Mouse (Mus musculus): ENCODE data around the gene Pdcd2l.
"Not testable (repeated sequence)": the region's sequence is repeated elsewhere in the genome, so short reads cannot be mapped to it uniquely, and the experiment has no call there.

Gene Pdcd2l

DNA sequence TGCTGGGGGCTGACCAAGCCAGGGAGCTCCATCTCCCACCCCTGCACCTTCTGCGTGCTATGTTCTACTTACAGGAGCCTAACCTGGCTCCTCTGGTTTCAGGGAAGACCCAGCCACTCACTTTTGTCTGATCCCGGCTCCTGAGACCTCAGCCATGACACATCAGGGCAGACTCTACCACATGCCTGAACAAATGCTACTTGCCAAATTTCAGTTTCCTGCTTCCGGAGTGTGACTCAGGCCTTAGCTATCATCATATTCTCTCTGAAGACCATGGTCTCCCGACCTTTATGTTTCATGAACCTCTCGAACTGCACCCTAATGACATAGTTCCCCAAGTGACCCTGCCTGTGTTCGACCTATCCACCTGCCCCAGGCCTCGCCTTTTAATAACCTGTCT lies 16.8 kb upstream of the Pdcd2l start:
- no peak for DNase-seq (ENCODE audit: extremely low spot score)

DNA sequence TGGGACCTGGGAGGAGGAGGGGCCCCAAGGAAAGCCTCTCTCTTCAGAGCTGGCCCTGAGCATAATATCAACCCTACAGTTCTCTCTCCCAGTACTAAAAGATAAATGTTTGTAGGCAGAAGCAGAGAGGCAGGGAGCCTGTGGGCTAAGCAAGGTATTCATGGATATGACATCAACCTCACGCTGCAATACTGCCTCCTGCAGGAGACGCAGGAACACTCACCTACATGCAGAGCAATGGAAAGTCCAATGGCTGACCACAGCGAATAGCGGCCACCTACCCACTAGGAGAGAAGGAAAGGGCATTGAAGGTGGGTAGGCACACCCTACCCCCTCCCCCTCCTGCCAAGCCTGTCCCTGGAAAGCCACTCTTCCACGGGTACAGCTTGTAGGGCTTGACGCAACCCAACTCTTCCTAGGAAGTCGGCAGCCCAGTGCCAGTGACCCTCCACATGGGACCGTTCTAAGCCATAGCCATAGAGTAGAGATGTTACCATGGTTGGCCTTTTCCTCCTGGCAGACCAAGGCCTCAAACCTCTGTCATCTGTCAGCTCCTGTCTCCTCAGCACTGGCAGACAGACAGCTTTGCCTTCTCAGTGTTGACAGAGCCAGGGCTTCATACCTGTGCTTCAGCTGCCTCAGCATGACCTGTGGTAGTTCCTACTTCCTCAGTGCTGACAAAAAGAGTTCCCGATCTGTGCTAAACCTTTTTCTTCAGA lies 11.7 kb upstream of the Pdcd2l start:
- no peak for DNase-seq (ENCODE audit: extremely low spot score)

- no peak for DNase-seq (ENCODE audit: extremely low spot score)
These were observed 9.9 kb upstream of the Pdcd2l start for GRCm38 (mm10) chr7:34206331-34206730.

GRCm38 (mm10) chr7:34202147-34202546 lies 5.7 kb upstream of the Pdcd2l start:
- not testable (repeated sequence) for DNase-seq (ENCODE audit: extremely low spot score)

DNA sequence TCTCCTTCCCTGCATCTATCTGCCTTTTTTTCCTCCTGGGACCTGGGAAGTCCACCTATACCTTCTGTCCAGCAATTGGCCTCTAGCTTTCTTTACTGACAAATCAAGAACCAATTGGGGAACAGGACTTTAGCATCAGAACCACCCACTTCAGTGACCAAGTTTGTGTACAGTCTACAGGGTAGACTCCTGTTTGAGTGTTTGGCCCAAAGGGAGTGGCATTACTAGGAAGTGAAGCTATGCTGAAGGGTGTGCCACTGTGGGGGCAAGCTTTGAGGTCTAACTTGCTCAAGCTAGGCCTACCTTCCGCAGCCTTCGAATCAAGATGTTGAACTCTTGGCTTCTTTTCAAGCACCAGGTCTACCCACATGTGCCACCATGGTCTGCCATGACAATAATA lies 4.4 kb upstream of the Pdcd2l start:
- DNase-seq (ENCODE audit: extremely low spot score): no peak

DNA sequence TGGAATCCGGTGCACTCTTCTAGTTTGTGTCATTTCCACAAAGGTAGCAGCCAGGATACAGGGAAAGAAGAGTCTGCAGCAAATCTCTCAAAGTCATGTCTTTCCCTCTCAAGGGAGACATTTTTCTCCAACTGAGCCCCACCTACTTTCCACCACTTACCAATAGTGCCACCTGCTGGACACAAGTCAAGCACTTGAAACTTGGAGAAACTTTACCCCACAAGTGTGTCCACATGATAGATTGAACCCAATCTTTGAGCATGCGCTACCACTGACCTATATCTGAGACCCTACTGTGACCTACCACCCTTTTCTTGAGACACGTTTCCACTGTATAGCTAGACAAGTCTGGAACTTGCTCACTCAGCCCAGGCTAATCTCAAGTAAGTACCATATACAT lies 1.9 kb upstream of the Pdcd2l start:
- DNase-seq (ENCODE audit: extremely low spot score): no peak

DNA sequence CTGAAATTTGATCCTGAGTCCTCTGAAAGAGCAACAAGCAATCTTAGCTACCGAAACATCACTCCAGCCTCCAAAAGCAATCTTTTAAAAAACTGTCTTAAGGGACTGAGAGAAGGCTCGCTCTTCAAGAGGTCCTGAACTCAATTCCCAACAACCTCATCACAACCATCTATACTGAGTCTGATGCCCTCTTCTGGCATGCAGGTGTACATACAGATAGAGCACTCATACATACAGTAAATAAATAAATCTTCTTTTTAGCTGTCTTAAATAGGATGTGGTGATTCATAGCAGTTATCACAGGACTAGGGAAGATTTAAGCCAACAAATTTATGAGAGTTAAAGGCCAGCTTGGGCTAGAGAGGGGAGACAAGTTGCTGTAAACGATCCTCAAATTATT lies 829 bp downstream of the Pdcd2l start:
- no peak for DNase-seq (ENCODE audit: extremely low spot score)

GRCm38 (mm10) chr7:34192825-34193224 lies 3.6 kb downstream of the Pdcd2l start:
- no peak for DNase-seq (ENCODE audit: extremely low spot score)

GRCm38 (mm10) chr7:34189376-34189989 lies 7.0 kb downstream of the Pdcd2l start:
- DNase-seq (ENCODE audit: extremely low spot score): no peak

DNA sequence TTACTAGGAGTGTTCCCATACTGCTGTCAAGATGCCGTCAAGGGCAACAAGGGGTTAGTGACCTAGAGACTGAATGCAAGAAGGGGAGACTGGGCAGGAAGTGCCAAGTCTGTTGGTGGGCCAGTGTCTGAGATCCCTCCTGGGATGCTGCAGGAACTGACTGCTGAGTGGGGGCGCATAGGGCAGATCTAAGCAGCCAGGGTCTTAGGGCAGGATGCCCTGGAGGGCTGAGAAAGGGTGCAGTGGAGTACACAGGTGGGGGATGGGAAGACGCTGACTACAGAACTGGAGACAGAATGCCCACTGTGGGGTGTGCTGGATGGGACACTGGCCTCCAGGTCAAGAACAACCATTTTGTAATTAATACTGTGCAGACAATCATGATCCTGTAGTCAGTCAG lies 12.7 kb downstream of the Pdcd2l start:
- no peak for DNase-seq (ENCODE audit: extremely low spot score)

- DNase-seq (ENCODE audit: extremely low spot score): no peak
These were observed 13.1 kb downstream of the Pdcd2l start for GRCm38 (mm10) chr7:34183356-34183755.

GRCm38 (mm10) chr7:34176241-34176640 lies 20.2 kb downstream of the Pdcd2l start:
- not testable (repeated sequence) for DNase-seq (ENCODE audit: extremely low spot score)

- no peak for DNase-seq (ENCODE audit: extremely low spot score)
These were observed 24.2 kb downstream of the Pdcd2l start for GRCm38 (mm10) chr7:34172251-34172650.

GRCm38 (mm10) chr7:34169454-34169853 lies 27.0 kb downstream of the Pdcd2l start, which contains the start of gene Uba2:
Uba2 (minus strand) TSS chr7:34169599.
- DNase-seq (ENCODE audit: extremely low spot score): no peak

- DNase-seq (ENCODE audit: extremely low spot score): peak; percentile 91
These were observed 27.8 kb downstream of the Pdcd2l start for GRCm38 (mm10) chr7:34168470-34169251.

- no peak for DNase-seq (ENCODE audit: extremely low spot score)
These were observed 28.5 kb downstream of the Pdcd2l start for GRCm38 (mm10) chr7:34167766-34168469.

- DNase-seq (ENCODE audit: extremely low spot score): peak; percentile 24
These were observed 29.6 kb downstream of the Pdcd2l start for GRCm38 (mm10) chr7:34166850-34167249.

DNA sequence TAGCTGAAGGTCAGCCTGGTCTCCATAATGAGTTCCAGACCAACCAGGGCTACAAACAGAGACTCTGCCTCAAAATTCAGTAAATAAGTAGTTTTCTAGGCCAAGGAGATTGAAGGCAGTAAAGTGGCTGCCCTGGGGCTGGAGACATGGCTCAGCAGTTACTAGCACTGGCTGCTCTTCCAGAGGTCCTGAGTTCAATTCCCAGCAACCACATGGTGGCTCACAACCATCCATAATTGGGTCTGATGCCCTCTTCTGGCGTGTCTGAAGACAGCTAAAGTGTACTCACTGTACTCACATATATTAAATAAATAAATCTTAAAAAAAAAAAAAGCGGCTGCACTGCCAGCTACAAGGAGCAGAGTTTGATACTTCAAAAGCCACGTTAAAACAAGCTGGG lies 30.5 kb downstream of the Pdcd2l start:
- DNase-seq (ENCODE audit: extremely low spot score): no peak

DNA sequence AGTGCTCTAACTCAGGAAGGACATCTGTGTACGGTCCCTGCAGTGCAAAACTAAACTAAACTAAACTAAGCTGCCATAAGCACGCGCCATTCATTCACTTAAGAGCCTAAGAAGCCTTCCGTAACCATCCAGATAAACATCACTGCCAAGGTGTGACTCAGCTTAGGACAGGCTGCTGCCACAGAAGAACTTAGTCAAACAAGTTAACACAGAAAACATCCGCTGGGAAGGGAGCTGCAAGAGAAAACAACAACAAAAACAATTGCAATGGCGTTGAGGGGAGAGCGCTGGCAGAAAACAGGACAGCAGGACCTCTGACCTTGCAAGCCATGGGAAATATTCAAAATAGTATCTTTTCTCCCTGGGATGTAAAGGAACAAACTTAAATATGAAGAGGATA lies 31.8 kb downstream of the Pdcd2l start:
- no peak for DNase-seq (ENCODE audit: extremely low spot score)

DNA sequence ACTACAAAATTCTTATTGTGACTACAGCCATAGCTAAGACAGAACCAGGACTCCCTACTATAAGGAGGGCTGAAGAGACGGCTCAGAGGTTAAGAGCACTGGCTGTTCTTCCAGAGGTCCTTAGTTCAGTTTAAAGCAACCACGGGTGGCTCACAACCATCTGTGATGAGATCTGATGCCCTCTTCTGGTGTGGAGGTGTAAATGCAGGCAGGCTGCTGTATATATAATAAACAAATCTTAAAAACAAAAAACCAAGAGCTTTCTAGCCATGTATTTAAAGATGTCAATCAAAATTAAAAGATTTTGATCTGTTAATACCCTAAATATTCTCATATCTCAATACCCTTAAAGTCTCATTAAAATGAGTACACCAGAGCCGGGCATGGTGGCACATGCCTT lies 37.3 kb downstream of the Pdcd2l start:
- no peak for DNase-seq (ENCODE audit: extremely low spot score)

GRCm38 (mm10) chr7:34157994-34158393 lies 38.5 kb downstream of the Pdcd2l start:
- no peak for DNase-seq (ENCODE audit: extremely low spot score)

DNA sequence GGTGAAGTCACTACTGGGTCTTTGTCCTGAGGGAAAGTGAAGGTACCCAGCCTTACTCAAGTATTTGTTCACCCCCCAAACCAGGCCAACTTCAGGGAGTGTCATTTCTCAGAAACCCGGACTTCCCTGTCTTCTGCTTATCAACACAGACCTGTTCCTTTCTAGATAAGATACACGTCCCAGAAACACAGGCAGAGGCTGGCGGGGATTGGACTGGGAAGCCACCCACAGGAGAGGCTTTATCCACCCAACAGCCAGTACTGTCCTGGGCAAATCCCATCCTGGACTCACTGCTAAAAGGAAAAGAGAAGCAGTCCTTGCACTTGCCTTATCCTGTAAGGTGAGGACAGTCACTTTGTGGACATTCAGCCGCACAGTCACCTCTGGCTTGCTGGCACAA lies 49.3 kb downstream of the Pdcd2l start:
- no peak for DNase-seq (ENCODE audit: extremely low spot score)
